Mouse (Mus musculus) erythroblast, embryonic 14.5 days (primary cell): Measurements from ENCODE around the gene Kat2a. TPM values are rescaled to one million over a fixed set of nuclear protein-coding genes. Genes with fewer than 3 reads are reported as not detected.

Experiments used
- H3K27me3 ChIP-seq: 2 replicates; pipeline ENCODE4 v1.6.1; 2012; ENCODE audit warnings: inconsistent platforms; ENCODE audit not compliant: control insufficient read depth
- H3K36me3 ChIP-seq: 2 replicates; pipeline ENCODE4 v1.6.1; 2012; ENCODE audit warnings: mild to moderate bottlenecking, inconsistent platforms; ENCODE audit not compliant: control insufficient read depth
- H3K4me1 ChIP-seq: 2 replicates; pipeline ENCODE4 v1.6.1; 2012; ENCODE audit warnings: inconsistent platforms; ENCODE audit not compliant: control insufficient read depth
- H3K4me3 ChIP-seq: replicated peaks from 2 replicates; pipeline ENCODE3; 2012; ENCODE audit warnings: moderate library complexity, mild to moderate bottlenecking, inconsistent platforms
- H3K9me3 ChIP-seq: 2 replicates; pipeline ENCODE4 v1.6.1; 2012; ENCODE audit warnings: low read length, inconsistent platforms, mixed read lengths; ENCODE audit not compliant: control insufficient read depth
- GATA1 ChIP-seq: IDR thresholded peaks from 2 replicates; pipeline ENCODE4 v1.6.1; 2012; ENCODE audit warnings: low read length, inconsistent platforms, mixed read lengths
- TAL1 ChIP-seq: IDR thresholded peaks from 3 replicates; pipeline ENCODE4 v1.6.1; 2012; ENCODE audit warnings: low read length, inconsistent platforms, mixed read lengths
- polyA plus RNA-seq: library from polyadenylated mRNA; stranded (reverse); fragments of >175 nt; gene quantifications from 2 replicates; pipeline ENCODE4 v1.2.3, GENCODE M21; 2012

The Kat2a gene
- polyA plus RNA-seq, 1 experiment = 0.77 TPM

DNA sequence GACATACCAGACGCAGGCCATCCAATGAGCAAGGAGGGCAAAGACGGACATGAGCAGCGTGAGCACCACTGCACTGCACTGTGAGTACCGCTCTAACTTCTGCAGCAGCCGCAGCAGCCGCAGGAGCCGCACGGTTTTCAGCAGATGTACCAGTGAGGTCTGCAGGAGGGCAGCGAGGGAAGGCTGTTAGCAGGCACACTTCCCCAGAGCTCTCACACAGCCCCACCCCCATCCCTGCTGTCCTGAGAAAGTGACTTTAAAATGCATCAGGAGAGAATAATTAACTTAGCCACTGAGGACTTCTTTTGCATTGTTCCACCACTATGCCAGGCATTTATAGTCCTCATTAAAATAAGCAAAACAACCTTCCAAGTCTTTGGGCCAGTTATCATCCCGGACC is 40.0 kb upstream of the Kat2a start:
- Histone ChIP-seq H3K9me3 (no peaks in the 10 kb centered on the region; the same call in 1 of the 2 replicates), H3K4me1 (peaks cover 8% of the 10 kb centered on the region), H3K36me3 (no peaks in the 10 kb centered on the region), H3K27me3 (peaks cover 65% of the 10 kb centered on the region), H3K4me3 (no peak overlapping the region)
- no peak for TF ChIP-seq GATA1
- no peak for TF ChIP-seq TAL1

DNA sequence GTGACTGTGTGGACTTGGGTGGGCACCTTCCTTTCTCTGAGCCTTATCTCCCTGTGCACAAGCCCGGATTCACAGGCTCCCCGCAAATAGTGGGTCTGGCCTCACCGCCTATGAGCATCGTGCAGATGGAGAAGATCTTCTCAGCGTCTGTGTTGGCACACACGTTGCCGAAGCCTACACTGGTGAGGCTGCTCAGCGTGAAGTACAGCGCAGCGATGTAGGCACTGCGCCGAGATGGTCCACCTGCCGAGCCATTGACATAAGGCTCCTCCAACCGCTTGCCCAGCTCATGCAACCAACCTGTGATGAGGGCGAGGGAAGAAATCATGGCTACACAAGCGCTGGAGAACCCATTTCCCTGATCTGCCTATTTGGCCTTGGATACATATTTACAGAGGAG is 37.9 kb upstream of the Kat2a start:
- peaks cover 11% of the 10 kb centered on the region for H3K4me1 ChIP-seq
- no peak overlapping the region for H3K4me3 ChIP-seq
- peaks cover 50% of the 10 kb centered on the region for H3K27me3 ChIP-seq
- H3K36me3 ChIP-seq = no peaks in the 10 kb centered on the region
- TF ChIP-seq GATA1 (no peak), TAL1 (no peak)
- no peaks in the 10 kb centered on the region; the same call in 1 of the 2 replicates for H3K9me3 ChIP-seq

DNA sequence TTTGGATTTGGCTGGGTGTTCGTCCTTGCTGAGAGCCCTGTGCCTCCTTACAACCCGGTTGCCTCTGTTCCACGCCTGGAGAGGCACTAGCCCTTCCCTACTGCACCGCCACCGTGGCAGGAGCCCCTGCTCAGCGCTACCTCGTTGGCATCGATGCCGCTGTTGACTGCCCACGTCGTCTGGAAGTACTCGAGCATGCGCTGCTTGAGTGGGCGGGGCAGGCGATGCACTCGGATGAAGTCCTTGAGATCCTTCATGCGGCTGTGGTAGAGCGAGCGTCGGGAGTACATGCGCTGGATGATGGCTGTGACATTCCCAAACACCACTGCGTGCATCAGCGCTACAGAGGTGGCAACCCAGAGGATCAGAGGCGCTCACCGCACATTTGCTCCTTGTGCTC is 37.2 kb upstream of the Kat2a start:
- no peaks in the 10 kb centered on the region for H3K36me3 ChIP-seq
- H3K4me3 ChIP-seq = no peak overlapping the region
- TF ChIP-seq GATA1 = no peak
- no peak for TF ChIP-seq TAL1
- peaks cover 45% of the 10 kb centered on the region for H3K27me3 ChIP-seq
- no peaks in the 10 kb centered on the region; the same call in 1 of the 2 replicates for H3K9me3 ChIP-seq
- H3K4me1 ChIP-seq = peaks cover 11% of the 10 kb centered on the region

DNA sequence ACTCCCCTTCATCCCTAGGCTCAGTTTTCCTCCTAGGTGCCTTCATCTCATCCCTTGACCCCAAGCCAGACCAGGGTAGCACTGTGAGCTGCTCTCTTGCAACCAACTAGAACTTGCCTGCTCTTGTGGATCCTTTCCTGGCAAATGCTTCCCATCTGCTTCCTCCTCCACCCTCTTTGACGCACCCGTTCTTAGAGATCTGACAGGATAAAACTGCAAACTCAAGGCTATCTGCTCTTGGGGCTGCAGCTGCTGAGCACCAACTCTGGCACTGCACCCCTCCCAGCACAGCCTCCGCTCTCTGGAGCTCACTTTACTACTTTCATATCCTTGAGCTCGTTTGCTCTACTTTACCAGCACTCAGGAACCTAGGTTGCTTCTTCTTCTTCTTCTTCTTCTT is 36.4 kb upstream of the Kat2a start:
- Histone ChIP-seq H3K4me3 (no peak overlapping the region), H3K36me3 (no peaks in the 10 kb centered on the region), H3K27me3 (peaks cover 37% of the 10 kb centered on the region), H3K9me3 (no peaks in the 10 kb centered on the region; the same call in 1 of the 2 replicates), H3K4me1 (peaks cover 11% of the 10 kb centered on the region)
- TF ChIP-seq TAL1 = no peak
- TF ChIP-seq GATA1 = no peak

DNA sequence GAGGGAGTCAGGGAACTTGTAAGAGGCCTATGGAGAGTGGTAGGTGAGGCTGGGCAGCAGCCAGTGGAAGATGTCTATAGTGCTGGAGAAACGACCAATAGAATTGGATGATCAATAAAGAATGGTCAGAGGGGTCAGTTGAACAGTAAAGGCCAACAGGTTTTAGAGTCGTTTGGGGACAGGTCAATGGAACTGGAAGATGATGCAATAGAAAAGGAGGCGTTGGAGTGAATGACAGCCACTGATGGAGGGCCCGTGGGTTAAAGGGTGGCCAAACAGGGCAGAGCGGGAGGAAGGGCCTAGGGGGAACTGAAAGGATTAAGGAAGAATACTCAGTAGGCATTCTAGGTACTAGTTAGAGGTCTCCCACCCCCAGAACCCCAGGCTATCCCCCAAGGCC is 34.8 kb upstream of the Kat2a start:
- Histone ChIP-seq H3K27me3 (peaks cover 29% of the 10 kb centered on the region), H3K9me3 (no peaks in the 10 kb centered on the region; the same call in 1 of the 2 replicates), H3K4me1 (peaks cover 16% of the 10 kb centered on the region), H3K4me3 (no peak overlapping the region), H3K36me3 (no peaks in the 10 kb centered on the region)
- no peak for TF ChIP-seq GATA1
- no peak for TF ChIP-seq TAL1

DNA sequence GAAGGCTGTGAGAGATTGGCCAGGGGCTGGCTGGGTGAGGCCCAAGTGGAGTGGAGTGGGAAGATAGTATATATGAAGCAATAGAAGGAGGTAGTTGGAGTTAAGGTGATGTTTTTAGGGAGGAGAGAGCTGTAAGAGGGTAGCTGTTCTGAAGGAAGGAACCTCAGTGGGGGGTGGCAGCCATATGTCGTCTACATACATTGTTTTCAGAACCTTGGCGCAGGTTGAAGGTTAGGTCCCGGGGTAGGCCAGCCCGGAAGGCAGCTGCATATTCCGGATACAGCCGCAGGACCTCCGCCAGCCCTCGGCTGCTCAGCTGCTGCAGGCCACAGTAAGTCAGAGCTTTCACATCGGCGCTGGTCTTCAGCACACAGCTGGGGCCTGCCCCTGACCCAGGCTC is 34.3 kb upstream of the Kat2a start:
- peaks cover 27% of the 10 kb centered on the region for H3K27me3 ChIP-seq
- no peaks in the 10 kb centered on the region for H3K36me3 ChIP-seq
- TF ChIP-seq TAL1 = no peak
- no peak for TF ChIP-seq GATA1
- no peak overlapping the region for H3K4me3 ChIP-seq
- H3K4me1 ChIP-seq = peaks cover 16% of the 10 kb centered on the region
- no peaks in the 10 kb centered on the region; the same call in 1 of the 2 replicates for H3K9me3 ChIP-seq

DNA sequence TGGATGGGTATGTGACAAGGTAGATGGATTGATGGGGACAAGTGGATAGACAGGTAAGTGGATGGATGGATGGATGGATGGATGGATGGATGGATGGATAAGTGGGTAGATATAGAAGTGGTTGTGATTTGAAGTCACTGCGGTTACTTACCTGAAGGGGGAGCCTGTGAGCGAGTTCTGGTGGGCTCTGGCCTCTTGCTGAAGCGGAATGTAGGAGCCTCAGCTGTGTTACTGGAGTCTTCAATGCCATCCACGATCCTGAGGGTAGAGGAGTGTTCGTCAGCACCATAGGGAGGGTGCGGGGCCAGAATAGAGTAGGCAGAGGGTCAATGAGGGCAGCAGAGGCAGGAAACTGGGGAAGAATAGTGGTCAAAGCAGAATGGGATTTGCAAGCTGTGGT is 32.8 kb upstream of the Kat2a start:
- Histone ChIP-seq H3K4me3 (no peak overlapping the region), H3K9me3 (no peaks in the 10 kb centered on the region), H3K4me1 (peaks cover 28% of the 10 kb centered on the region), H3K36me3 (no peaks in the 10 kb centered on the region), H3K27me3 (peaks cover 22% of the 10 kb centered on the region)
- no peak for TF ChIP-seq TAL1
- no peak for TF ChIP-seq GATA1

DNA sequence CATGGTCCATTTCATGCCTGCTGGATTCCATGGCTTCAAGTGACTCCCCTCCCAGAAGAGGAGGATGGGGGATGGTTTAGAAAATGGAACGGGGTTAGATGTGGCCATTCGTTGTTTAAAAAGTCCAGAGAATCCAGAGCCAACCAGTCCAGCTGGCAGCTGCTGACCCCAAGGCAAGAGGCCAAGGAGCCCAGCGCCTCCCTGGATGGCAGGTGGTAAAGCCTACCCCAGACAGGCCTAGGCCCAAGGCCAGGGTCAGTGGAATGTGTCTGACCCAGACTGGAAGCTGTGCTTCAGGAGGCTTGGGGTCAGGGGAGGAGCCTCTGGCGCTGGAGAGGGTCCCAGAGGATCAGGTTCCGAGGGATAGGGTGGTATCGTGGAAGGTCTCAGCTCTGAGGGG is 29.1 kb upstream of the Kat2a start:
- Histone ChIP-seq H3K4me1 (peaks cover 47% of the 10 kb centered on the region), H3K4me3 (no peak overlapping the region), H3K27me3 (peaks cover 3% of the 10 kb centered on the region), H3K9me3 (no peaks in the 10 kb centered on the region), H3K36me3 (peaks cover 6% of the 10 kb centered on the region; the same call in 1 of the 2 replicates)
- TF ChIP-seq TAL1 = no peak
- no peak for TF ChIP-seq GATA1

DNA sequence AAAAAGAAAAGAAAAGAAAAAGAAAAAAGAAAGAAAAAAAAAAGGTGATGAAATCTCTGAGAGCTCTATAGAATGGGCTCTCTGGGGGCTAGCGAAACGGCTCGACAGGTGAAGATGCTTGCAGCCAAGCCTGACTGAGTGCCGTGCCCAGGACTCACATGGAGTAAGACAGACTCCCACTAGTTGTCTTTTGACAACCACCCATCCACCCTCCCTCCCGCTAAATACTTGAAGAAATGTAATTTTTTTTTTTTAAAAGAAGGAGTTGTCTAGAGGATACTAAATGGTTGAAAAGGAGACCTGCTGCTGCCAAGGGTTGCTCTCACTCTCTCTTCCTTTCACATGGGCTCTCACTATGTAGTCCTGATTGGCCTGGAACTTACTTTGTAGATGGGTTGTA is 26.5 kb upstream of the Kat2a start:
- peaks cover 30% of the 10 kb centered on the region for H3K36me3 ChIP-seq
- H3K4me1 ChIP-seq = peaks cover 67% of the 10 kb centered on the region
- TF ChIP-seq GATA1 = no peak
- H3K27me3 ChIP-seq = no peaks in the 10 kb centered on the region
- no peaks in the 10 kb centered on the region for H3K9me3 ChIP-seq
- peak overlapping the region; percentile 100 for H3K4me3 ChIP-seq

DNA sequence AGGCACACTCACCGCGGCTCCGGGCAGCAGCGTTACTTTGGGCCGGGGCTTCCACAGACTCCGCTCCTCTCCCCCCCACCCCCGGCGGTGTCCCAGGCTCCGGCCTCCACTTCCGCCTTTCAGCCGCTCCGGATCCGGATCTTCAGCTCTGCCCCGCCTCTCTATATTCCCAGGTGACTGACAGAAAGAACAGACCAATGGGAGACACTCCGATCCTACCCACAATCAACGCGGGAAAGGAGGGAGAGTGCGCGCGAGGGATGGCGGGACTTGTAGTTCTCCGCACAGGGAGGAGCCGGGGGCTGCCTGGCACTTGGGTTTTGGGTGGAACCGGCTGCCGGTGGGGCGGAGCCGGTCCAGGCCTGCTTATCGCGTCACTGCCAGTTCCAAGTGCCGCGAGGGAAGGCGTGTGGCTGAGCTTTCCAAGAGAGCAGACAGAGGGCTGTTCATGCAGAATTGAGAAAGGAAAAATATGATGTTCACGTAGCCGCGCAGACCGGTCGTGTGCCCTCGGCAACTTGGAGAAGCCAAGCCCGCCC is 25.9 kb upstream of the Kat2a start, which contains the start of gene Rab5c:
Rab5c (minus strand) TSS at position 150 of the 539 bp plus-strand sequence.
- no peaks in the 10 kb centered on the region for H3K27me3 ChIP-seq
- H3K9me3 ChIP-seq = no peaks in the 10 kb centered on the region
- TF ChIP-seq GATA1 = 0 out of 2 replicates have a peak, but pooled peaks have one; percentile 45
- peak; percentile 33; the same call in 1 of the 3 replicates for TF ChIP-seq TAL1
- H3K4me3 ChIP-seq = peak within 1 kb of the TSS; percentile 100
- H3K36me3 ChIP-seq = peaks cover 36% of the 10 kb centered on the region
- peaks cover 72% of the 10 kb centered on the region for H3K4me1 ChIP-seq
